Mouse (Mus musculus) erythroblast, adult 5-6 weeks (primary cell): ENCODE measurements around the gene Tff3. TPM values are rescaled to one million over a fixed set of nuclear protein-coding genes. Genes with fewer than 3 reads are reported as not detected.

Experiments used
- ATAC-seq: replicated peaks from 2 replicates; pipeline ENCODE4 v1.8.0; 2016; ENCODE audit warnings: moderate number of reproducible peaks, mild to moderate bottlenecking, moderate TSS enrichment, inconsistent platforms; ENCODE audit not compliant: poor library complexity, low FRiP score, severe bottlenecking
- total RNA-seq, 2 experiments: library from RNA; stranded (forward) in 1 of 2; stranded (reverse) in 1 of 2; fragments of 150-400 nt in 1 of 2; fragments of 200-764, 138-1000 nt in 1 of 2; gene quantifications; 2 replicates each; pipeline versions ENCODE4 v1.2.3 to v1.2.4; 2015 to 2017; ENCODE audit warnings: low replicate concordance in 2 of 2

Tff3 gene
- total RNA-seq, 2 experiments from 2014 or later = not detected

DNA sequence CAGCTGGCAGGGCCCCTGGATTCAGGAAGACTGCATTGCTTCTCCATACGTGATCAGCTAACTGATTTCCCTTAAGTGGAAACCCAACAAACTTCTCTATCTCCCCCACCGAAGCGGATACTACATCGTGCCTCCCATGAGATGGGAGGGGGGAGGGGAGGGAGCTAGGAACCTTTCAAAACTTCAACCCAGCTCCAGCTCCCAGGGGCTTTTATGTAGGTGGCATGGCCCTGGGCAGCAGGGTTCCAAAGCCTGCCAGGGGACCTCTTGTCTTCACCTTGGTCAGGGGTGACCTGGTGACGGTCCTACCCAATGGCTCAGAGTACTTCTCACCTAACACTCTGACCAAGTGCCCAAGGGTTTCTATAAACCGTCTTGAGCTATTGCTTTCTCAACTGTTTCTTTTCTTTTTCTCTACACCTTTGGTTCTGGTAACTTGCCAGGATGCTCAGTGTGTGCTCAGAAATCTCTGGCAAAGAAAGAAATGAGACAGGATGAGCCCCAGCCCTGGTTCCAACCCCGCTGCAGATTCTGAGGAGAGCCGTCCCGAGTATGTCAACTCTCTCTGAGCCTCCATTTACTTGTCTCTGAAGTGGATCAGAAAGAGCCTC, 633 bp downstream of the Tff3 start:
- no peak for ATAC-seq

DNA sequence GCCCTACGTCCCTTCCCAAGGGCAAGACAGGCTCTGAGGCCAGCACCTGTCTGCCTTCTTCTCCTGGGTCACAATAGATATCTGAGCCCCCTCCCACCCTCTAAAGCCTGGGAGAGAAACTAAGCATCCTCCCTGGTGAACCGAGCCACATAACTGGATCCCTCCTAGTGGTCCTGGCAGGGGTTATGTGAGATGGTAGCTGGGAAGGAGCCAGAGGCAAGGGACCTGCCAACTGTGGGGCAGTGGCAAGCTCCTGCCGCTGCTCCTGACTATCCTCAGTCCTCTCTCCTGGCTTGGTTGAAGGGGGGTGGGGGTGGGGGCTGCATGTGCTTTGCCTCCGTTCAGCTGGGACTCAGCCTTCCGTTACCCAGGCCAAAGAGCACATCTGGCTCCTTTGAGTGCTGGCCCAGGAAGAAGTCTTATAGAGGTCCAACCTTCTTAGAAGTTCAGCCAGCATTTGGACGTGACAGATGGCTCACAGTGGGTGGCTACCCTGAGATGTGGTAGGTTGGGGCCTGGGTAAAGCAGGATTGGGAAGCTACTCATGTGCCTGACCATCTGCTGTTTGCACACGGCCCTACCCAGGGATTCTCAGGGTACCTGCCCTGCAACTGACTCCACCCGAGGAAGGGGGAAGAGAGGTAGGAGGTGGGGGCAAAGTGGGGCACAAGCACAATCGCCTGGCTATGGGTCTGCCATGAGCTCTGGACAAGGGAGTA, 3.7 kb downstream of the Tff3 start:
- no peak for ATAC-seq

DNA sequence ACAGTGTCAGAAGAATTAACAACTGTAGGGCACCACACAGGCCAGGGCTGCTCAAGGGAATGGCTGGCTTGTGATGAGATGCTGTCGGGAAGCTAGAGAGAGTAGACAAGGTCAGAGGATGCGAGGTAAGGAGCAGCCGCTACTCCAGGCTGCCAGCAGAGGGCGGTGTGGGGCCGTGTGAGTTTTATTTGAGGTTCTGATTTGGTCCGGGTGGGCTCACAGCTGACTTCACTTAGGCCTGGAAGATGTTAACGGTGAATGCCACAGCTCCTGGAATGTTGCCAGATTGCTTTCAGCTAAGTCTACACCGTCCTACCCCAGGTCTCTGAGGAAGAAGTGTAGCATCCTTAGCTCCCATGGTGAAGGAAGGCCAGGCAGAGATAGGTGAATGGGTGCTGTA, 7.5 kb downstream of the Tff3 start:
- 0 out of 2 replicates have a peak, but pooled peaks have one; percentile 43 for ATAC-seq

DNA sequence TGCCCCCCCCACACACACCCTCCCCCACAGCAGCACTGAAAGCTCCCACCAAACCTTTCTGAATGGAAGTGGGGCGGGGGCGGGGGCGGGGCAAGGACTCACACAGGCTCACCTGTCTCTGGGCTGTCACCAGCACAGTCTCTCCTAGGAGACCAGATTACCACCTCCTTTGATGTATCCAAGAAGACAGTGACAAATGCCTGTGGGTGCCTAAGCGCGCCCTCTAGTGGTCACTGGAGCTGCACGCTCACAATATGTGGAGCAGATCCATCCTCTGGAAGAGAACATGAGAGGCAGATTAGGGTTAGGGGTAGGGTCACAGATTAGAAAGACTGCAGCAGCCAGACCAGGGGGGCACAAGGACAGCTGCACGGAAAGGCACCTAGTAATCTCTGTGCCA, 10.0 kb downstream of the Tff3 start:
- peak; percentile 67 for ATAC-seq

DNA sequence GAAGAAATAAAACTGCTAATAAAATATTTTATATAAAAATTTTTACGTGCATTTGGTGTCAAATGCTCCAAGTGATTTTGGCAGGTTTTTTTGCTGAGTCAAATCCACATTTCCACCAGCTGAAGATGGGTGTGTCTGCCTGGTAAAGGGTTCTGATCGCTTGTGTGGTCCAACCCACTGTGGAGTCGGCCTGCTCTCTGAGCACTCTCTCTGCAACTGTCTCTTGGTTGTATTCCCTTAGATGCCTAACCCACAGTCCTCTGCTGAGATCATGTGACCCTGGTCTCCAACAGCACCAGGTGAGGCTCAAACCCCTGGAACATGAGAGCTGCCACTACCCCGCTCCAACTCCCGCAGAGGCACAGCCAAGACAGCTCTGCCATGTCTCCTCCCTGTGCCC, 11.5 kb downstream of the Tff3 start:
- no peak for ATAC-seq

DNA sequence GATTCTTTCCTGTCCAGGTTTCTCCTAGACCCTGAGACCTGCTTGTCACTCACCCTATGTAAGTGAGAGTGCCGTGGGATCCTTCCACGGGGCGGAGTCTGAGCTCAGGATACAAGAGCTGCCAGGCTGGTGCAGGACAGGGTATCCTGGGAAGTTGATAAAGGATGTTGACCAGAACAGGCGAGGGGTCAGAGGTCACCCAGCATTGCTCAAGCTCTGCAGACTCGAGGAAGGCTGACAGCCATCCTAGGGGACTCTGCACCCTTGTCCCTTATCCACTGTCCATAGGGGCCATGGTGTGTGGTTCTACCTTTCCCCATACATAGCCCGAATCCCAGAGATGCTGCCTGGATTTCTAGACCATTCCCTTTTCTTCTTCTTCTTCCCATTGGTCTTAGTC, 13.4 kb downstream of the Tff3 start:
- ATAC-seq = no peak

DNA sequence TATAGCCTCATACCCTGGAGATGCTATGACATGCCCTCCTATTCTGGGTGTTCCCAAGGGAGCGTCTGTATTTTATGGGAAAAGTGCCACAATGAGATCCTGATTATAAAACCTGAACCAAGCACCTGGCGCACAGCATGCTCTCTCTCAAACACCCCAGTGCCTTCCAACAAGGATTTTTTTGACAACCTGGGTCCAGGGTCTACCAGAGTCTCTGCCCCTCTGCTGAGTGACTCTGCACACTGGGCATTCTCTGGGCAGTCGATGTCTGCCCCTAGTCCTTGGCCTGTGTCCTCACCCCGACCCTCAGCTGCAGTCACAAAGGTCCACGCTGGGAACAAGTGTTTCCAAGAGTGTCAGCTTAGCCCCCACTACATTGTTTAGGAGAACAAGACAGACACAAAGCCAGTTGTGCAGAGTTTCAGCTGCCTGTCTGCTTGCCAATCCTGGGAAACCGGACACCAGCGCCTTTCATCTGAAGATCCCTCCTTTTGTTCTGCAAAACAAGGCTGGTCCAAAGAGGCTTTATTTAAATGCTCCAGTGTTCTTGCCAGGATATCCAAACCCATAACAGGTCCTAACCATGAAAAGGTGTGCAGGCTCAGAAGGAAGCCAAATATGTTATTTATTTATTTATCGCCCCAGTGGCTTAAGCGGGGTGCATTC, 16.1 kb downstream of the Tff3 start:
- no peak for ATAC-seq

DNA sequence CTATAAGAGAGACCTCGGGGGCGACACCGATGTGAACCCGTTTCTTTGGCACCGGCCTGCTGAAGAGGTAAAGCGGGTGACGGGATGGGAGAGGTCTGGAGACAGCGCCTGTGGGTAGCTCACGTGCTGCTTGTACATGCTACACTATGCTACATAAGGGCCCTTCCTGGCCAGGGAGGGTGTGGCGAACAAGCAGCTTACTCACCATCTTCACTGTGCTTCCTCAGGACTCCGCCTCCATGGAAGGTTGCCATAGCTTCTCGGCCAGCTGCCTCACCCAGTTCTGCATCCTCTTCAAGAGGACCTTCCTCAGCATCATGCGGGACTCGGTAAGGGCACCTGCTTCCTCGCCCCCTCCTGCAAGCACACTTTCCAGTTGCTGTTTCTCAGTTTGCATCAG, 21.1 kb downstream of the Tff3 start:
- no peak; the same call in 1 of the 2 replicates for ATAC-seq

DNA sequence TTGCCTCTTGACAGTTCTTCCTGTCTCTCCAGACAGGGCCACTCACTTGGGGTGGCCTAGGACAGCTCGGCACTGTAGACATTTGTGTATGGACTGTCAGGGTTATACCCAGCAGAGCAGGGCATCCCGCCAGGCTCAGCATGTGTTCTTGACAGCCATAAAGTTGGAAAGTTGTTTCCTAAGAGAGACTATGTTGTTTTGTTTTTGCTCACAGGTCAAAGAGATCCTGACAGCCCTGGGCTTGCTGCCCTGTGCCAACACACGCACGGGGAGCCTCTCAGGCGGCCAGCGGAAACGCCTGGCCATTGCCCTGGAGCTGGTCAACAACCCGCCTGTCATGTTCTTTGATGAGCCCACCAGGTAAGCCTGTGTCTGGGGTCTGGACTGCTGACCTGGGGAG, 25.6 kb downstream of the Tff3 start:
- no peak for ATAC-seq

DNA sequence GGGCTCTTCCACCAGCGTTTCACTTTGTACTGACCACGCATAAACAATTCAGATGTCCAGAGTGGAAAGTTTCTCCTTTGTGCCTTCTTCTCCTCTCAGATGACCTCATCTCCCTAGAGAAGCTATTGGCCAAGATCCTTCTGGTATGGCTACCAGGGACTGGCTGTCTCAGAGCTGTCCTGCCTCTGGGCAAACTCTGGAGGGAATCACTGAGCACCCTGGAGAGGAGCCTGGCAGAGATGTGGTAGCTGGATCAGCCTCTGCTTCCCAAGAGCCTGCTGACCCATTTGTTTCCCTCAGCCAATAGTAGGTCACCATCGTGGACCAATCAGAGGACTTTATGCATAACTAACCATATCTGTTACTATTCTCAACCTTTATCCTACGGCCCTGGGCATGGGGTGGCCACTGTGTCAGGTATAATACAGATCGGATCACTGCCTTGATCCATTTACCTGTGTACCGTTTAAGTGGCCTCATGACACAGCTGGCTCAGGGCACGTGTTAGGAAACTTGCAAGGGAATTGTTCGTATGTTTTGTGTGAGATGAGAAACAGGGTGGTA, 26.4 kb downstream of the Tff3 start:
- no peak for ATAC-seq

DNA sequence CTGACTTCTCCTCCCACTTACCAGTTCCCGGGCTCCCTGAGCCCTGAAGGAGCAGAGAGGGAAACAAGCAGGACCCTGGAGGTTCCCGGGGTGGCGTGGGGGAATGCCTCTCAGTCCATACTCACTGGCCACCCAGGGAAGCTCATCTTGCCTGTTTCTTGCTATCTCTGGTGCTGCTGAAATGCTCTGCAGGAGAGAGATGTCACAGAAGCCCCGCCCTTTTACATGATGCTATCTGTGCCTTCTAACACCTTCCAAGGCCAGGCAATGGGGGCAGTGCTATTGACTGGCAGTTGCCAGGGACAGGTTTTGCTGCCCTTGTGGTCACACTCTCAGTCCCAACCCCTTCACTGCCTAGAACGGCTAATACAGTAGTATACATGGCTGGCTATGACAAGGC, 30.7 kb downstream of the Tff3 start:
- 0 out of 2 replicates have a peak, but pooled peaks have one; percentile 39 for ATAC-seq

DNA sequence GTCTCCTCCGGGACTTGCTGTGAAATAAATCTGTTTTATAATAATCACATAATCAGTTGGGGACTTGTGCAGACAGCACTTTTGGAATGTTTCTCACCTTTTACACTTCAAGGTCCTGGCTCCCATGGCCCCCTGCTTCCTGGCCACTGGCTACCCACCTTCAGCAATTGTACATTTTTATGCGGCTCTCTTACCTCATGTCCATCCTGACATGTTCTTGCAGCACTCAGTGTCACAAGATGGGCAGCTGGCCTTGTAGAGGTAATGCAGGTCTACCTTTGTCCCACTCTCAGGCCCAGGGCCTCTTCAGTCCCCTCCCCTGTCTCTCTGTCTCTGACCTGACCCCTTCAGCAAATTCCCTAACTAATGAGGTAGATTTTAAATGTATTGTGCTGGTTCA, 32.6 kb downstream of the Tff3 start:
- ATAC-seq = no peak

DNA sequence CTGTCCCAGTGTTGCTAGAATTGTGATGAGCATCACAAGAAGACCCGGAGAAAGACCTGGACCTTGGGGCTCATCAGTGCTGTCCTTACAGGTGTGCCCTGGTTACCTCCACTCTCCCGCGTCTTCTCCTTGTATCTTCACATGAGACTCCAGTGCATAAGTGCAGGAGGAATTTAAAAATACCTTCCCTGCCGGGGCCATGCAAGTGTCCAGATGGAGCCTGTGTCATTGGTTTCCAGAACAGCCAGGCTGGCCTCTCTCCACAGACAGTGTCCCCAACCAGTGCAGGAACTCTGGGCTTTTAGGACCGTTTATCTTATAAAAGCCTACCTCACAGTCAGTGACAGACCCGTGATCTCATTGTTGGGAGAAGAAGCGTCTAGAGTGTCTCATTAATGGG, 33.9 kb downstream of the Tff3 start:
- no peak for ATAC-seq

DNA sequence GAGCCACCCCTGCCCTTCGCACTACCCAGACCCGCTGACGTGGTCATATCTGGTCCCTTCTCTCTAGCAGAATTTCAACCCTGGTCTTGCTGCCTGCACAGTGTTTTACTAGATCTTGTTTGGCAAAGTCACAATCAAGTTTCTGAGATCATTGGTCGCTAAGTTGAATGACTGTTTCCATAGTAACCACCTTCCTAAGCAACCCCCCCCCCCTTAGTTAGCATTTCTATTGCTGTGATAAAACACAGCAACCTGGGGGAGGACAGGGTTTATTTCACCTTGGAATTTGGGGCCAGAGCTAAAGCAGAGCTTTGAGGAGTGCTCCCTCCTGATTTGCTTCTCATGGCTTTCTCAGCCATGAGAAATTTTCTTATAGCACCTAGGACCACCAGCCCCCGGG, 34.7 kb downstream of the Tff3 start:
- ATAC-seq = no peak

DNA sequence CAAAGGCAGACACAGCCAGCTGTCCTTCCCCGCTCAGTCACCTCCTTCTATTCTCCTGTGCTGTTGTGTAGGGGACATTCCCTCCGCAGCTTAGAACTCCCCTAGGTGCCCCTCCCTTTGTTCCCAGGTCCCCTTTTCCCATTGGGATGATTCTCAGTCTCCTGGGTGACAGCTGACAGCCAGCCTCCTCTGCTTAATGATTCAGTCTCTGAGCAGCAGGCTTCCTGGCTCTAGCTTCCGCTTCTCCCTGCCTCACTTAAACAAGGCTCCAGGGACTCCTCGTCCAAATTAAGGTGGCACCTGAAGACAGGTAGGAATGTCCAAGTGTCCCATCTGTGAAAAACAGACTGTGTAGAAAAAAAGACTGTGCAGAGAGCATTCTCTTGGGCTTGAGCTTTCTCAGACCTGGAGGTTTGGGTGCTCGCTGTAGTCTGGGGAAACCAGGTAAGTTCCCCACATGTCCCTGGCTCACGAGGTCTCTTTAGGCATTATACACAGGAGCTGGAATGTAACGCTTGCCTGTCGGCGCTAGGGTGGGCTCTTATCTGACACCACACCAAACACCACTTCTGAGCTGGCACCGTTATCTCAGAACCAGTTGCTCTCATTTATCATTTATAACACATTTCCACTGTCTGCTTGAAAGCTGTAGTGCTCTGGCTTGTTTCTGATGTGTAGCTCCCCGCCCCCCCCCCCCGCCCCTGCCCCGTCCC, 38.3 kb downstream of the Tff3 start:
- peak; percentile 85 for ATAC-seq

DNA sequence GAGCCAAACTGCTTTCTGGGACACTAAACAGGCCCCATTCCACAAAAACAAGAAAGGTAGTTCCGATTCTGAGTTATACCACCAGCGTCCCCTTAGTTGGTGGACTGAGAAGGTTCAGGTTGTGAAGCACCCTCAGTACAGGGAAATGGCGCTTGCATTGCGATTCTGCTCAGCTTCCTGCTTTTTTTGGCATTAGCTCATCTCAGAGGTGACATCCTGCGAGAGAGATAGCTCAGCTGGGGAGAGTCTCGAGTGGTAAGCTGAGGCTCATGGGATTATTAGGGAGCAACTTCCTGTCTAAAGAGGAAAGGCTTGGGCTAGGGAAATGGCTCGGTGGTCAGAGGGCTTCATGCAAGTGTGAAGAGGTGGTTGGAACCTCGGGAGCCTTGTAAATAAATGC, 39.6 kb downstream of the Tff3 start:
- no peak for ATAC-seq

DNA sequence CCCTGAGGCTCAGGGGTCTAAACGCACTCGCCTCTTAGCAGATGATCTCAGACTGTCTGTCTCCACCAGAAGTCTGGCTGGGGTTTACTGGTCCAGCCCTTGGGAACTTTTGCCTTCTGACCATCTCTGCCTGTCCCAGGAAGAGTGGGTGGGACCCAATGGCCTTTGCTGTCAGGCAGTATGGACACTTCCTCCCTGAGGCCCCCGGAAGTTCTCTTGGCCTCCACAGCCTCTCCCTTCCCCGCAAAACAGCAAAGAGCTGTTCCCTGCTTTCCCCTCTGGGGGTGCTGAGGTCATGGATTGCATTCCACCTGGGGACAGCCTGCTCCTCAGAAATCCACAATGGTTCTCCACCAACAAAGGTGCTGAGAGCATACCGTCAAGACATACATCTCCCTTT, 40.7 kb downstream of the Tff3 start:
- no peak for ATAC-seq

DNA sequence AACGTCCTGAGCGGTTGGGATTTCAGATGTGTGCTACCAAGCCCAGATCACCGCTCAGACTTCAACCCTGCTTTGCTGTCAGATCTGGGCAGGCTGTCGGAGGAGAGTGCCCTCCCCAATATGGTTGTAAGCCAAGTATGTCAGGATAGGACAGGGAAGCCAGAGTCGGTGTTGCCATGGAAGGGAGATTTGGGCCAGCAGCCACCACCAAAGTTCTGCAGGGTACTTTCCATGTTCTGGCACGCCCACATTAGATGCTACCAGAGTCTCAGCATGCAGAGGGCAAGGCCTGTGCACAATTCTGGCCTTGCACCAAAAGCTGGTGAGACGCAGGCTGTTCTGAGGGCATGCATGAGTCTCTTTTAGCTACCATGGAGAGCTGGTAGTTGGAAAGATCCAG, 43.2 kb downstream of the Tff3 start:
- ATAC-seq = no peak

DNA sequence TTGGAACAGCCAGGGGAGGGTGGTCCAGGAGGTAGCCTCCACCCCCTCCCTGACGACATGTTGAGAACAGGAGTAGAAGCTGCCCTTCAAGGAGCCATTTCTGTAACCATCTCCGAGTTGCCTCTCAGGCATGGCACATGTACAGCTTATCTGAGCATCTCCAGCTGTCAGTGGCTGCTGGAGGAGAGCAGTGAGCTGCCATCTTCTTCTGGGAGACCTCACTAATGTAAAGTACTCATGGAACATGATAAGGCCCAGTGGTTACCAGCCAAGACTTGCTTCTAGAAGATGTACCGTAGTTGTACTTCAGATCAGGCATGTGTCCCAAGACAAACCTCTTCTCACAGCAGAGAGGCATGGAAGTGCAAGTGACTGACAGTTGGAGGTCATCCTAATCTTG, 43.9 kb downstream of the Tff3 start:
- peak; percentile 50; the same call in 1 of the 2 replicates for ATAC-seq
